29 mouse cellular contexts compared by ENCODE assay signal in genomic region chr1:171604686-171605085, GRCm38 (mm10). TPM values are rescaled to one million over a fixed set of nuclear protein-coding genes. Genes with fewer than 3 reads are reported as not detected.
"Had no signal": no experiment of that assay in that cellular context is flagged by ENCODE, and none has a peak within 500 bp of the region (broad histone marks: within the 10 kb centered on the region; RNA-seq: fewer than 3 reads in every experiment).

No protein-coding gene starts in this region.

- H3K27me3 ChIP-seq: embryonic facial prominence, embryonic 12.5 days; embryonic facial prominence, embryonic 13.5 days; embryonic facial prominence, embryonic 15.5 days; forebrain, embryonic 12.5 days; forebrain, embryonic 13.5 days; forebrain, embryonic 15.5 days had no signal

- H3K4me2 ChIP-seq: embryonic facial prominence, embryonic 12.5 days; embryonic facial prominence, embryonic 13.5 days; embryonic facial prominence, embryonic 15.5 days; forebrain, embryonic 12.5 days; forebrain, embryonic 13.5 days; forebrain, embryonic 15.5 days had no signal

- H3K36me3 ChIP-seq: embryonic facial prominence, embryonic 10.5 days; embryonic facial prominence, embryonic 12.5 days; embryonic facial prominence, embryonic 13.5 days; embryonic facial prominence, embryonic 15.5 days; forebrain, embryonic 10.5 days; forebrain, embryonic 12.5 days; forebrain, embryonic 15.5 days; heart, embryonic 10.5 days had no signal

- ATAC-seq: forebrain, embryonic 13.5 days; forebrain, embryonic 14.5 days; forebrain, embryonic 15.5 days; forebrain, embryonic 16.5 days; forebrain, postnatal 0 days had no signal

- DNase-seq: cerebellum, adult 9-10 months; cerebellum, adult 9-11 months; cerebellum, postnatal 10 days; cerebellum, postnatal 14 days; cerebellum, postnatal 25 days; embryo, embryonic 11 days; forebrain, postnatal 0 days; gastrocnemius, adult 2 months; gastrocnemius, postnatal 10 days; gastrocnemius, postnatal 14 days; gastrocnemius, postnatal 25 days; gastrocnemius, postnatal 36 days; heart, adult 18-20 months; heart, adult 2 months had no signal

- H3K27ac ChIP-seq: embryonic facial prominence, embryonic 10.5 days; embryonic facial prominence, embryonic 12.5 days; embryonic facial prominence, embryonic 13.5 days; embryonic facial prominence, embryonic 15.5 days; forebrain, embryonic 10.5 days; forebrain, embryonic 12.5 days; forebrain, embryonic 13.5 days; forebrain, embryonic 15.5 days; gastrocnemius, adult 2 months; heart, adult 2 months; heart, embryonic 10.5 days had no signal

- H3K4me1 ChIP-seq: embryonic facial prominence, embryonic 10.5 days; embryonic facial prominence, embryonic 12.5 days; embryonic facial prominence, embryonic 13.5 days; embryonic facial prominence, embryonic 15.5 days; forebrain, embryonic 10.5 days; forebrain, embryonic 12.5 days; forebrain, embryonic 13.5 days; forebrain, embryonic 15.5 days had no signal

- H3K4me3 ChIP-seq: embryonic facial prominence, embryonic 10.5 days; embryonic facial prominence, embryonic 12.5 days; embryonic facial prominence, embryonic 13.5 days; embryonic facial prominence, embryonic 15.5 days; erythroblast, embryonic 14.5 days; forebrain, embryonic 10.5 days; forebrain, embryonic 12.5 days; forebrain, embryonic 13.5 days; forebrain, embryonic 15.5 days; gastrocnemius, adult 2 months; heart, adult 2 months; heart, embryonic 10.5 days had no signal

- H3K9ac ChIP-seq: embryonic facial prominence, embryonic 12.5 days; embryonic facial prominence, embryonic 13.5 days; embryonic facial prominence, embryonic 15.5 days; forebrain, embryonic 12.5 days; forebrain, embryonic 13.5 days; forebrain, embryonic 15.5 days; forebrain, postnatal 0 days had no signal

- H3K9me3 ChIP-seq: embryonic facial prominence, embryonic 10.5 days; embryonic facial prominence, embryonic 12.5 days; embryonic facial prominence, embryonic 13.5 days; embryonic facial prominence, embryonic 15.5 days; forebrain, embryonic 10.5 days; forebrain, embryonic 12.5 days; forebrain, embryonic 13.5 days; forebrain, embryonic 15.5 days; heart, embryonic 10.5 days had no signal

RNA-seq across cellular contexts. Expression of gene Ly9, which starts 2.5 kb away (rescaled TPM):
- total RNA-seq: forebrain, postnatal 0 days; gastrocnemius, adult 2 months had no signal
- polyA plus RNA-seq: embryonic facial prominence, embryonic 11.5 days; forebrain, embryonic 10.5 days; forebrain, embryonic 11.5 days; forebrain, embryonic 12.5 days; forebrain, embryonic 13.5 days; forebrain, embryonic 14.5 days; forebrain, embryonic 16.5 days; heart, embryonic 10.5 days had no signal

RNA-seq across cellular contexts. Expression of gene Cd244a, which starts 45.7 kb away (rescaled TPM):
- total RNA-seq: forebrain, postnatal 0 days; gastrocnemius, postnatal 14 days; gastrocnemius, postnatal 25 days; gastrocnemius, postnatal 36 days had no signal
- polyA plus RNA-seq: embryonic facial prominence, embryonic 10.5 days; embryonic facial prominence, embryonic 11.5 days; embryonic facial prominence, embryonic 13.5 days; erythroblast, embryonic 14.5 days; forebrain, embryonic 10.5 days; forebrain, embryonic 11.5 days; forebrain, embryonic 12.5 days; forebrain, embryonic 13.5 days; forebrain, embryonic 14.5 days; forebrain, embryonic 15.5 days; forebrain, embryonic 16.5 days; forebrain, postnatal 0 days had no signal

RNA-seq across cellular contexts. Expression of gene Slamf7, which starts 48.1 kb away (rescaled TPM):
- total RNA-seq: gastrocnemius, adult 18-20 months; gastrocnemius, postnatal 14 days; gastrocnemius, postnatal 25 days had no signal
- polyA plus RNA-seq: embryonic facial prominence, embryonic 10.5 days; embryonic facial prominence, embryonic 11.5 days; embryonic facial prominence, embryonic 12.5 days; embryonic facial prominence, embryonic 13.5 days; erythroblast, embryonic 14.5 days; forebrain, embryonic 10.5 days; forebrain, embryonic 11.5 days; forebrain, embryonic 12.5 days; forebrain, embryonic 13.5 days; forebrain, embryonic 14.5 days; forebrain, embryonic 15.5 days; forebrain, embryonic 16.5 days; forebrain, postnatal 0 days; heart, embryonic 10.5 days had no signal
